In the genomic region with DNA sequence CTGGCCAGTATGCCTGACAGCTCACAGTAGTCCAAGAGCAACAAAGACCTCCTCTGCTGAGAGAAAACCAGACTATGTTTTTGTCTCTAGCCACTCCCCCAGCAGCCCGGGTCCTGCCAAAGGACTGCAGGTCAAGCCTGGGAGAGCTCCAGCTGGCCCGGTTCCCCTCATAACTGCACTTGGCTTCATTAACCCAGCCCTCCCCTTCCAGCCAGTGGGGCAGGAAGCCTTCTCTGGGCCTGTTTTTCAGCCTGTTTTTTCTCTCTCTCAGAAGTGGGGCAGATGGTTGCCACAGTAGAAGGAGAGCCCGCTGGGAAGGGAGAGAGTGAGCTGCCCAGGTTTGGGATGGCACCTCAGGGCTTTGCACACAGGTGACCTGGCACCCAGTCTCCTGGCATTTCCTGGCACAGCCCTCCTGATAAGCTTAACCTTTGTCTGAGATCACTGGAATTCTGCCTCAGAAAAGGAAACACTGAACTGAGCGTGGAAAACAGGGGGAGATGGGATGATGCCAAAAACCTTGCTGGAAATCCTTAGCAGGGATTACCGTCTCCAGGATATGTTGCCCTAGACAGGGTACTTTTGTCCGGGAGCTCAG, we compare ENCODE assay signal across 8 mouse cellular contexts.
DNase-seq lines count a peak whose midpoint lies in the region; ATAC-seq and TF ChIP-seq lines count a peak whose summit lies in the region.
"Had no signal": no experiment of that assay in that cellular context is flagged by ENCODE, and none has a peak within 500 bp of the region (broad histone marks: within the 10 kb centered on the region; RNA-seq: fewer than 3 reads in every experiment).

No protein-coding gene starts in this region.

- no peaks in the 10 kb centered on the region for H3K9me3 ChIP-seq in midbrain, postnatal 0 days (ENCODE audit: low read length)
- H3K9me3 ChIP-seq: megakaryocyte, embryonic 14.5 days had no signal

- DNase-seq in adrenal gland, postnatal 4 days (ENCODE audit: low spot score in 2 of 2) = peak; percentile 12 to 49
- DNase-seq in gastrocnemius, postnatal 4 days (ENCODE audit: low spot score in 2 of 2) = peak; percentile 71 to 85
- DNase-seq in kidney, adult 11 months = peak; percentile 93
- peak; percentile 49 to 68 for DNase-seq in left cerebral cortex, postnatal 25 days (ENCODE audit: low spot score in 2 of 2)
- peak; percentile 85 for DNase-seq in midbrain, postnatal 0 days (ENCODE audit: low spot score)
- DNase-seq in urinary bladder, postnatal 14 days (ENCODE audit: low spot score) = peak; percentile 84

- H3K36me3 ChIP-seq in midbrain, postnatal 0 days (ENCODE audit: insufficient read depth, low read length) = no peaks in the 10 kb centered on the region

- H3K4me3 ChIP-seq in cortical plate, adult 2 months (ENCODE audit: insufficient read depth, low read length) = no peak overlapping the region
- no peak overlapping the region for H3K4me3 ChIP-seq in midbrain, postnatal 0 days (ENCODE audit: low read depth, low read length)
- H3K4me3 ChIP-seq: megakaryocyte, embryonic 14.5 days had no signal

- H3K9ac ChIP-seq in midbrain, postnatal 0 days (replicated peaks; ENCODE audit: low read length, poor library complexity, severe bottlenecking) = no peak overlapping the region

- 0 out of 2 replicates have a peak overlapping the region, but pooled peaks have one; percentile 35 for H3K27ac ChIP-seq in cortical plate, adult 2 months (ENCODE audit: insufficient read depth, low read length)
- no peak overlapping the region for H3K27ac ChIP-seq in midbrain, postnatal 0 days (ENCODE audit: low read depth, low read length)

- peaks cover 4% of the 10 kb centered on the region for H3K4me1 ChIP-seq in cortical plate, adult 2 months (ENCODE audit: control insufficient read depth, insufficient read depth, low read length)
- 0 out of 2 replicates have a peak, but pooled peaks cover 2% of the 10 kb centered on the region for H3K4me1 ChIP-seq in midbrain, postnatal 0 days (ENCODE audit: insufficient read depth, low read length)

- no peaks in the 10 kb centered on the region for H3K27me3 ChIP-seq in midbrain, postnatal 0 days (ENCODE audit: insufficient read depth, low read length)
- H3K27me3 ChIP-seq: megakaryocyte, embryonic 14.5 days had no signal

- no peak for TF ChIP-seq POLR2A in cortical plate, adult 2 months (IDR thresholded peaks at IDR 0.05; ENCODE audit: extremely low read depth, insufficient read depth, low read length)

- no peak for TF ChIP-seq CTCF in cortical plate, adult 2 months (IDR thresholded peaks at IDR 0.05; ENCODE audit: extremely low read depth, insufficient read depth, low read length)
- TF ChIP-seq CTCF in midbrain, postnatal 0 days (IDR thresholded peaks at IDR 0.05) = no peak

- intact Hi-C loops in left cerebral cortex, postnatal 25 days (cut with DNase I) = no loop called here

- H3K4me2 ChIP-seq in midbrain, postnatal 0 days (ENCODE audit: low read depth, low read length, poor library complexity, severe bottlenecking) = no peak overlapping the region

- WGBS in midbrain, postnatal 0 days = 38% methylated on average over 6 of the region's 6 CpGs

- ATAC-seq in midbrain, postnatal 0 days (ENCODE audit: low FRiP score) = peak; percentile 77

Comparison
In these comparisons a context has a peak if more than half of its experiments do, and no peak if none do; other contexts are left out.
1. DNase-seq: peak in every context shown above with its lines; median percentile 93 in kidney, adult 11 months; 85 in midbrain, postnatal 0 days; 84 in urinary bladder, postnatal 14 days; 78 in gastrocnemius, postnatal 4 days; 58 in left cerebral cortex, postnatal 25 days; 30 in adrenal gland, postnatal 4 days.